Mouse (Mus musculus): ENCODE data around the gene Xpo4. TPM values are rescaled to one million over a fixed set of nuclear protein-coding genes. Genes with fewer than 3 reads are reported as not detected.
A peak's percentile ranks its signal among the peaks of the same experiment; 100 is the strongest.

The Xpo4 gene
- polyA plus RNA-seq, 1 experiment: not detected

DNA sequence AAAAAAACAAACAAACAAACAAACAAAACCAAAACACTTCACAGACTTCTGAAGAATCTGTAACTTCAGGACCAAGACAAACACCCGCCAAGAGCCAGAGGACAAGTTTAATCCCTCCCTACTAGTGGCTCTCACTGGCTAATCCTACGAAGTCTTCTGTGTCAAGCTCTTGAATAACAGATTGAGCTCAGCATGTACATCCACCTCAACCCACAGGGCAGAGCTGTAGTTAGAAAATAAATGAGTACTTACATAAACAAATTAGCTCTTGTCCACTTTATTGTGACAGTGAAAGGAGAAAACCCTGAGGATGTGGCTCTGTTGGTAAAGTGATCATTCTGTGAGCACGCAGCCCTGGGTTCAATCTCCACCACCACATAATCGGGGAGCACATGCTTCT lies 43.5 kb downstream of the Xpo4 start:
- Histone ChIP-seq H3K4me1 (ENCODE audit: control insufficient read depth, insufficient read depth, low read length) (peaks cover 6% of the 10 kb centered on the region), H3K4me3 (ENCODE audit: insufficient read depth, low read depth, low read length) (no peak overlapping the region), H3K27ac (ENCODE audit: insufficient read depth, low read depth, low read length) (0 out of 2 replicates have a peak overlapping the region, but pooled peaks have one; percentile 16)
- no peak for TF ChIP-seq POLR2A (IDR thresholded peaks at IDR 0.05; ENCODE audit: insufficient read depth, low read depth, low read length)
- no peak for TF ChIP-seq CTCF (IDR thresholded peaks at IDR 0.05; ENCODE audit: insufficient read depth, low read depth, low read length)
- WGBS: 55% methylated on average over 4 of the region's 4 CpGs

DNA sequence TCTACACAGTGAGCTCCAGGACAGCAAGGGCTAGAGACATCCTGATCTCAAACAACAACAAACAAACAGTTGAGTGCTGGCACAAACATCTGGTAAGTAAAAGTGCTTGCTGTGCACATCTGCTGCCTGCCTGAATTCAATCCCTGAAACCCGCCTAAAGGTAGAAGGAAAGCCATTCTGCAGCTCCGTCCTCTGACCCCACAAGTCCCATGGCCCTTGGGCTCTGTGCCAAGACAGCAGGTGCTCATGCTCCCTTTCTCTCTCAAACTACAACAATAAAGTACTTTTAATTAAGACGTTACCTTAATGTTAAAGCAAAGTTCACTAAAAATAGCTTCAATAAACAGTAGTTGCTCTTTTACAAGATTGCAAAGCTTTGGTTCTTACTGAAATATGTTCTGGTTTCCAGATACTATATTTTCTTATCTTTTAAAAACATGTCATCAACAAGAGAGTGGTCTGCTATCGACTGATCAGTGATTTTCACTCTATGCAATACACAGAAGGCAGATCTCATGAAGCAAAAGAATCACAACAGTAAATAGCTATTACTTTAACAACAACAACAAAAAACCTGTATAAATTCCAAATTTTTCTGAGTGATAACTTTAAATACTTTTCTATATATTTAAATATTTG lies 44.5 kb downstream of the Xpo4 start:
- peaks cover 9% of the 10 kb centered on the region for H3K4me1 ChIP-seq (ENCODE audit: control insufficient read depth, insufficient read depth, low read length)
- 61% methylated on average over 4 of the region's 4 CpGs for WGBS
- no peak for TF ChIP-seq POLR2A (IDR thresholded peaks at IDR 0.05; ENCODE audit: insufficient read depth, low read depth, low read length)
- no peak for TF ChIP-seq CTCF (IDR thresholded peaks at IDR 0.05; ENCODE audit: insufficient read depth, low read depth, low read length)
- no peak overlapping the region for H3K4me3 ChIP-seq (ENCODE audit: insufficient read depth, low read depth, low read length)
- H3K27ac ChIP-seq (ENCODE audit: insufficient read depth, low read depth, low read length): no peak overlapping the region

DNA sequence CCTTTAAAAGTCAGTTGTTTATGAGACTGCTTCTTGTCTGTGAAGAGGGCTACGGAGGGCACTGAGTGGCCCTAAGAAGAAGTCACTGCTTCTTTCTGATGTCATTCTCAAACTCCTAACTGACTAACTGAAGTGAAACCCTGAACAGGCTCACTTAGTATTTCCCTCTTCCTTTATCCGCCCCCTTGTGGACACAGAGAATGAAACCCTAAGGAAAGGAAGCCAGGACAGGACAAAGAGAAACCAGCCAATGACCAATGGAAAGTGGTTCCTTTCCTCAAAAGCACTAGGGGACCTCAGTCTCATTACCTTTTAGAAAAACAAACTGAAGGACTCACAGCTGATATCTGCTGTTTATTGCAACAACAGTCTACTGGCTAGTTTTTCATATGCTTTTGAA lies 45.7 kb downstream of the Xpo4 start:
- Histone ChIP-seq H3K4me1 (ENCODE audit: control insufficient read depth, insufficient read depth, low read length) (peaks cover 9% of the 10 kb centered on the region), H3K27ac (ENCODE audit: insufficient read depth, low read depth, low read length) (no peak overlapping the region), H3K4me3 (ENCODE audit: insufficient read depth, low read depth, low read length) (no peak overlapping the region)
- WGBS: 61% methylated on average over 2 of the region's 2 CpGs
- TF ChIP-seq POLR2A (IDR thresholded peaks at IDR 0.05; ENCODE audit: insufficient read depth, low read depth, low read length) (no peak), CTCF (IDR thresholded peaks at IDR 0.05; ENCODE audit: insufficient read depth, low read depth, low read length) (no peak)

DNA sequence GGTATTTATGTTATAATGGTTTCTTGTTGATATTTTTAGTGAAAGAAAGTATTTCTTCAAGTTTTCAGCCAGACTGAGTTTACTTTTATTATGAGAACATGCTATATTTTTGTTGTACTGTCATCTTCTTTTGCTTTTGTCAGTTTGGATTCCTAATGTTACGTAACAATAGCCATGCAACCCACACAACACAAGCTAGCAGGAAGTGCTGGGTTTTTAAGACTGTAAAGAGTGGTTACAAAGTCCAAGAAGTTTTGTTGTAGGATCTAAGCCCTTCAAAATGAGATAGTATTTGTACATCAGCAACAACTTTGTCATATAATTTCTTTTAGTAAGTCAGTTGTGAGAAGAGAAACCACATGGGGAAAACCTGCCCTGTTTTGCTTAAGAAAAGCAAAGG lies 47.6 kb downstream of the Xpo4 start:
- H3K27ac ChIP-seq (ENCODE audit: insufficient read depth, low read depth, low read length): no peak overlapping the region
- TF ChIP-seq POLR2A (IDR thresholded peaks at IDR 0.05; ENCODE audit: insufficient read depth, low read depth, low read length) (no peak), CTCF (IDR thresholded peaks at IDR 0.05; ENCODE audit: insufficient read depth, low read depth, low read length) (no peak)
- H3K4me1 ChIP-seq (ENCODE audit: control insufficient read depth, insufficient read depth, low read length): peaks cover 8% of the 10 kb centered on the region
- 91% methylated on average over 1 of the region's 1 CpGs for WGBS
- H3K4me3 ChIP-seq (ENCODE audit: insufficient read depth, low read depth, low read length): no peak overlapping the region

DNA sequence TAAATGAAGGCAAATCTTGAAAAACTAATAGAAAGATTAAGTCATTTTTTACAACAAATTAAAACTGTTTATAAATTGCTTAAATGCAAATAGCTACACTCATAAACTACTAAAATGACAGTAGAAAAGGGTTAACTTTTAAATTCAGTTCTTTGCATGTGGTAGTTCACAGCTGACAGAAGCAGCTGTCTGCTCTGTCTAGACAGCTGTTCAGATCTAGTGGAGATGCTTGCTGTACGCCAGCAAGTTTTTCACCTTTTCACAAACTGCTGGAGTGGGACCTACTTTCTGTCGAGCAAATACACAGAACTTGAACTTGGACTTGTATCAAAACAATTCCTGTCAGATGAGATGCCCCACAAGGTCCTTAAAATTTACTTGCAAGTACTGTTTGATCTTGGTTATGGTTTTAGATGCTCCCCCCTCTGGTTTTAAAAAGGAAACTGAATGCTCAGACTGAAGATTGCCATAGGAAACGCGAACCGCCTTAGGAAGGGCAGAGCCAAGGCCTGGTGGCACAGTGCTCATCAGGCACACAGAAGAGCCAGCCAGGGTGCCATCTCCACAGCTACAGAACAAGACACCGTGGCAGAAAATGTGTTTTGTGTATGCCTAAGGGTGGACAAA lies 48.8 kb downstream of the Xpo4 start:
- no peak overlapping the region for H3K27ac ChIP-seq (ENCODE audit: insufficient read depth, low read depth, low read length)
- TF ChIP-seq CTCF (IDR thresholded peaks at IDR 0.05; ENCODE audit: insufficient read depth, low read depth, low read length): no peak
- no peak for TF ChIP-seq POLR2A (IDR thresholded peaks at IDR 0.05; ENCODE audit: insufficient read depth, low read depth, low read length)
- no peak overlapping the region for H3K4me3 ChIP-seq (ENCODE audit: insufficient read depth, low read depth, low read length)
- peaks cover 7% of the 10 kb centered on the region for H3K4me1 ChIP-seq (ENCODE audit: control insufficient read depth, insufficient read depth, low read length)
- 63% methylated on average over 6 of the region's 6 CpGs for WGBS

DNA sequence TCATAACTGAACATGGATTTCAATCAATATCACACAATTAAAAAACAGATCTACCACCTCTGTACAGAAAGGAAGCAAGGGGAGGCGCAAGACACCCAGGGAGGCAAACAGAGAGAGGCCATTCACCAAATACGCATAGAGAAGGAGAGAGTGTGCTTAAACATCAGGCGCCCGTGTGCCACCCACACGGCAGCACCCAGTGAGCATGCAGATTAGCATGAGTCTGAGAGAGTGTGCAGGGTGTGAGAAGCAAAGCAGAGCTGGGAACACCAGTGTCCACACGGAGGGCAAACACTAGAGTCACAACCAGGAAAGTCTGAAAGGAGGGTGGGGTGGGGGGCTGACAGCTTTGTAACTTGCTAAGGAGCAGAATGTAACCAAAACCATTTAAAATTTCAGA lies 49.4 kb downstream of the Xpo4 start:
- Histone ChIP-seq H3K4me1 (ENCODE audit: control insufficient read depth, insufficient read depth, low read length) (peaks cover 7% of the 10 kb centered on the region), H3K4me3 (ENCODE audit: insufficient read depth, low read depth, low read length) (no peak overlapping the region), H3K27ac (ENCODE audit: insufficient read depth, low read depth, low read length) (no peak overlapping the region)
- TF ChIP-seq POLR2A (IDR thresholded peaks at IDR 0.05; ENCODE audit: insufficient read depth, low read depth, low read length): no peak
- TF ChIP-seq CTCF (IDR thresholded peaks at IDR 0.05; ENCODE audit: insufficient read depth, low read depth, low read length): no peak
- WGBS: 52% methylated on average over 6 of the region's 6 CpGs

DNA sequence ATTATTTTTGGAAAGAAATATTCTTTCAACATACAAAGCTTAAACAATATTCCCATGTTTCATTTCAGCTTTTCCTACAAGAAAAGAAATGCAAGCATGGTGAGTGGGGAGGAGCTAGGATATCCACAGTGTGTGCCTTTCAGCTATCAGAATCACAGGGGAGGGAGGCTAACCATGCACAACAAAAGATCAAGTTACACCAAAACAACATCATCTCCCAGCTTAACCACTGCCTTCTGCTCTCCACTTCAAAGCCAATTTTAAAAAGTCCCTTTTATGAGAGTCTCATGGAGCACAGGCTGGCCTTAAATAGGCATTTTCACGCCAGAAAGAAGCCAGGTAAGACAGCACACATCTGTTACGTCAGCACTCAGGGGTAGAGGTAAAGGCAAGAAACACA lies 54.2 kb downstream of the Xpo4 start:
- Histone ChIP-seq H3K27ac (ENCODE audit: insufficient read depth, low read depth, low read length) (no peak overlapping the region), H3K4me3 (ENCODE audit: insufficient read depth, low read depth, low read length) (no peak overlapping the region), H3K4me1 (ENCODE audit: control insufficient read depth, insufficient read depth, low read length) (peaks cover 3% of the 10 kb centered on the region; the same call in 1 of the 2 replicates)
- TF ChIP-seq POLR2A (IDR thresholded peaks at IDR 0.05; ENCODE audit: insufficient read depth, low read depth, low read length) (no peak), CTCF (IDR thresholded peaks at IDR 0.05; ENCODE audit: insufficient read depth, low read depth, low read length) (no peak)
- WGBS: 82% methylated on average over 2 of the region's 2 CpGs

DNA sequence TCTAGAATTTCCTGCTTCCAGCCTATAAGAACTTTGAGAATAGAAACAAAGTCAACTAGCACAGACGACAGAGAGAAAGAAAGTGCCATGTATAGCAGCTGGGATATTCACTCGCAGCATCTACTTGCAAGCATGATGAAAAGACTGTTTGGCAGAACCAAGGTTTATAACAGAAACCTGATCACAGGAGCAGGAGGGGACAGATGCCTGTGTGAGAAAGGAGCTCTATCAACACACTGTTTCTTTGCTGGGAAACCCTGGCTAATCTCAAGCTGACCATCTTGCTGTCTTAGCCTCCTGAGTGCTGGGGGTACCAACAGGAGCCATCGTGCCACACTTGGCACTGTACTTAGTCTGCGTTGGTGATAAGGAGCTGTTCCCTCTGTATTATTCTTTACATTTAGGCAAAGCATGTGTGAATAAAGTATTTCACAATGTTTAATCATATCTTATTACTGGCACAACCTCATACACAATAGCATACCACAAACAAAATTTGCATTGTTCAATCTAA lies 55.4 kb downstream of the Xpo4 start:
- Histone ChIP-seq H3K4me1 (ENCODE audit: control insufficient read depth, insufficient read depth, low read length) (no peaks in the 10 kb centered on the region), H3K27ac (ENCODE audit: insufficient read depth, low read depth, low read length) (no peak overlapping the region), H3K4me3 (ENCODE audit: insufficient read depth, low read depth, low read length) (no peak overlapping the region)
- WGBS: 83% methylated on average over 4 of the region's 4 CpGs
- TF ChIP-seq CTCF (IDR thresholded peaks at IDR 0.05; ENCODE audit: insufficient read depth, low read depth, low read length): no peak
- no peak for TF ChIP-seq POLR2A (IDR thresholded peaks at IDR 0.05; ENCODE audit: insufficient read depth, low read depth, low read length)

DNA sequence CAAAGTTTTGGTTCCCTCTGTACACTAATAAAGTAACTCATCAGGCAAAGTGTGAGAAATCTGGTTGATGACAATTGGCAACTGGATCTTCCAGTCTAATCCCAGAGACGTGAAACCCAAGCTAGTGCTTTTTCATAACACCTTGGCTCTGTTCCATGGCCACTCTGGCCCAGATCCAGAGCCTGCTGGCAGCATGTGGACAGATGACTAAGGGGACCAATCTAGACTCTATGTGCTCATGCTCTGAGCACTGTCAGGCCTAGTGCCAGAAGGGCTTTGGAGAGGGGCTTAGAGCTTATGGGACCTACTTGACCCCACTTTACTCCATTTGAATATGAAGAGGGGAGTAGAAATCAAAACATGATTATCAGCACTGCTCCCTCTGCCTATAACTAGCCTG lies 57.7 kb downstream of the Xpo4 start:
- 9% methylated on average over 1 of the region's 1 CpGs for WGBS
- no peak overlapping the region for H3K27ac ChIP-seq (ENCODE audit: insufficient read depth, low read depth, low read length)

More for the DNA sequence above, 57.7 kb downstream of the Xpo4 start:
- Histone ChIP-seq H3K4me1 (ENCODE audit: control insufficient read depth, insufficient read depth, low read length) (no peaks in the 10 kb centered on the region), H3K4me3 (ENCODE audit: insufficient read depth, low read depth, low read length) (no peak overlapping the region)
- TF ChIP-seq CTCF (IDR thresholded peaks at IDR 0.05; ENCODE audit: insufficient read depth, low read depth, low read length) (no peak), POLR2A (IDR thresholded peaks at IDR 0.05; ENCODE audit: insufficient read depth, low read depth, low read length) (no peak)
